In genomic region chr6:136742352-136743118, GRCm38 (mm10) we compare ENCODE assay signal across 8 mouse cellular contexts. TPM values are rescaled to one million over a fixed set of nuclear protein-coding genes. Genes with fewer than 3 reads are reported as not detected.
A peak's percentile ranks its signal among the peaks of the same experiment; 100 is the strongest.
DNase-seq lines count a peak whose midpoint lies in the region; ATAC-seq and TF ChIP-seq lines count a peak whose summit lies in the region.

No protein-coding gene starts in this region.

- peak; percentile 88 for DNase-seq in A20 (ENCODE audit: low read depth, low spot score)
- peak; percentile 81 to 86 for DNase-seq in adrenal gland, postnatal 36 days
- DNase-seq in heart, adult 9 months (ENCODE audit: low spot score in 2 of 2): peak; percentile 25 to 79
- DNase-seq in midbrain, postnatal 0 days (ENCODE audit: low spot score): peak; percentile 94
- DNase-seq in spleen, postnatal 14 days (ENCODE audit: low spot score in 2 of 2): peak; percentile 65 to 84

- no peaks in the 10 kb centered on the region for H3K9me3 ChIP-seq in embryonic facial prominence, embryonic 13.5 days
- H3K9me3 ChIP-seq in kidney, embryonic 16.5 days (ENCODE audit: low read length): no peaks in the 10 kb centered on the region
- no peaks in the 10 kb centered on the region for H3K9me3 ChIP-seq in limb, embryonic 15.5 days
- H3K9me3 ChIP-seq in midbrain, postnatal 0 days (ENCODE audit: low read length): no peaks in the 10 kb centered on the region

- ATAC-seq in embryonic facial prominence, embryonic 13.5 days (ENCODE audit: insufficient number of reproducible peaks, insufficient read depth, low FRiP score, low TSS enrichment, low read depth): 0 out of 2 replicates have a peak, but pooled peaks have one; percentile 32
- peak; percentile 89 for ATAC-seq in kidney, embryonic 16.5 days (ENCODE audit: low FRiP score, low TSS enrichment)
- ATAC-seq in limb, embryonic 15.5 days (ENCODE audit: insufficient number of reproducible peaks, low FRiP score, low TSS enrichment, low read depth): 0 out of 2 replicates have a peak, but pooled peaks have one; percentile 35
- ATAC-seq in midbrain, postnatal 0 days (ENCODE audit: low FRiP score): peak; percentile 56

- no peak overlapping the region for H3K4me3 ChIP-seq in embryonic facial prominence, embryonic 13.5 days
- H3K4me3 ChIP-seq in kidney, embryonic 16.5 days (ENCODE audit: low read length): no peak overlapping the region
- no peak overlapping the region for H3K4me3 ChIP-seq in limb, embryonic 15.5 days
- H3K4me3 ChIP-seq in midbrain, postnatal 0 days (ENCODE audit: low read depth, low read length): no peak overlapping the region

- peaks cover 7% of the 10 kb centered on the region for H3K4me1 ChIP-seq in embryonic facial prominence, embryonic 13.5 days
- peaks cover 5% of the 10 kb centered on the region; the same call in 1 of the 2 replicates for H3K4me1 ChIP-seq in kidney, embryonic 16.5 days (ENCODE audit: insufficient read depth, low read length)
- no peaks in the 10 kb centered on the region for H3K4me1 ChIP-seq in limb, embryonic 15.5 days
- no peaks in the 10 kb centered on the region for H3K4me1 ChIP-seq in midbrain, postnatal 0 days (ENCODE audit: insufficient read depth, low read length)

- WGBS in embryonic facial prominence, embryonic 13.5 days: 37% methylated on average over 10 of the region's 10 CpGs
- WGBS in kidney, embryonic 16.5 days: 42% methylated on average over 10 of the region's 10 CpGs
- WGBS in limb, embryonic 15.5 days: 35% methylated on average over 10 of the region's 10 CpGs
- WGBS in midbrain, postnatal 0 days: 44% methylated on average over 10 of the region's 10 CpGs

- no peaks in the 10 kb centered on the region for H3K27me3 ChIP-seq in embryonic facial prominence, embryonic 13.5 days
- no peaks in the 10 kb centered on the region; the same call in 1 of the 2 replicates for H3K27me3 ChIP-seq in kidney, embryonic 16.5 days (ENCODE audit: insufficient read depth, low read length)
- H3K27me3 ChIP-seq in limb, embryonic 15.5 days: no peaks in the 10 kb centered on the region
- no peaks in the 10 kb centered on the region; the same call in 1 of the 2 replicates for H3K27me3 ChIP-seq in midbrain, postnatal 0 days (ENCODE audit: insufficient read depth, low read length)

- H3K9ac ChIP-seq in embryonic facial prominence, embryonic 13.5 days: no peak overlapping the region
- no peak overlapping the region for H3K9ac ChIP-seq in kidney, embryonic 16.5 days (replicated peaks; ENCODE audit: low read length)
- no peak overlapping the region for H3K9ac ChIP-seq in limb, embryonic 15.5 days
- no peak overlapping the region for H3K9ac ChIP-seq in midbrain, postnatal 0 days (replicated peaks; ENCODE audit: low read length, poor library complexity, severe bottlenecking)

- no peak overlapping the region for H3K4me2 ChIP-seq in embryonic facial prominence, embryonic 13.5 days
- no peak overlapping the region for H3K4me2 ChIP-seq in kidney, embryonic 16.5 days (replicated peaks; ENCODE audit: low read depth, low read length)
- H3K4me2 ChIP-seq in limb, embryonic 15.5 days: no peak overlapping the region
- 0 out of 2 replicates have a peak overlapping the region, but pooled peaks have one; percentile 18 for H3K4me2 ChIP-seq in midbrain, postnatal 0 days (ENCODE audit: low read depth, low read length, poor library complexity, severe bottlenecking)

- H3K36me3 ChIP-seq in embryonic facial prominence, embryonic 13.5 days: no peaks in the 10 kb centered on the region
- no peaks in the 10 kb centered on the region for H3K36me3 ChIP-seq in kidney, embryonic 16.5 days (ENCODE audit: insufficient read depth, low read length)
- H3K36me3 ChIP-seq in limb, embryonic 15.5 days: no peaks in the 10 kb centered on the region
- no peaks in the 10 kb centered on the region for H3K36me3 ChIP-seq in midbrain, postnatal 0 days (ENCODE audit: insufficient read depth, low read length)

- peak; percentile 98 for TF ChIP-seq CTCF in midbrain, postnatal 0 days (IDR thresholded peaks at IDR 0.05)

- no peak overlapping the region for H3K27ac ChIP-seq in embryonic facial prominence, embryonic 13.5 days
- no peak overlapping the region for H3K27ac ChIP-seq in kidney, embryonic 16.5 days (ENCODE audit: low read length)
- no peak overlapping the region for H3K27ac ChIP-seq in limb, embryonic 15.5 days
- no peak overlapping the region for H3K27ac ChIP-seq in midbrain, postnatal 0 days (ENCODE audit: low read depth, low read length)

RNA-seq across cellular contexts. Expression of gene Gucy2c, which starts 39.0 kb away (rescaled TPM):
- not detected for total RNA-seq in adrenal gland, postnatal 36 days (2021)
- polyA plus RNA-seq in embryonic facial prominence, embryonic 13.5 days (2015; fragmentation: Nextera tagmentation; extraction: Ambion mirVana): 0.36 TPM in 1 of 2 replicates, not detected in the other
- polyA plus RNA-seq in kidney, embryonic 16.5 days (2015; fragmentation: Nextera tagmentation; extraction: Ambion mirVana): 0.06 and 0.11 TPM in 2 replicates
- polyA plus RNA-seq in limb, embryonic 15.5 days (2015; fragmentation: Nextera tagmentation; extraction: Ambion mirVana): 0.06 and 0.07 TPM in 2 replicates
- 0.55 and 1.4 TPM in 2 replicates for total RNA-seq in midbrain, postnatal 0 days (2014; rRNA removed)
- 0.87 and 1.1 TPM in 2 replicates for polyA plus RNA-seq in midbrain, postnatal 0 days (2015; fragmentation: Nextera tagmentation; extraction: Ambion mirVana)

Comparison
In these comparisons a context has a peak if more than half of its experiments do, and no peak if none do; other contexts are left out.
1. ATAC-seq: peak in every context shown above with its lines; median percentile 89 in kidney, embryonic 16.5 days; 56 in midbrain, postnatal 0 days; 35 in limb, embryonic 15.5 days; 32 in embryonic facial prominence, embryonic 13.5 days.